Mouse (Mus musculus) CH12.LX (cell line): ENCODE data around the gene Ints1. TPM values are rescaled to one million over a fixed set of nuclear protein-coding genes. Genes with fewer than 3 reads are reported as not detected.

Experiments used
- DNase-seq: peaks from one replicate; pipeline ENCODE4 v3.0.0-alpha.2; 2013; ENCODE audit errors: extremely low read depth
- H3K27ac ChIP-seq: 2 replicates; pipeline ENCODE4 v1.5.1; 2012; ENCODE audit warnings: low read depth, mild to moderate bottlenecking, control low read depth, moderate library complexity; ENCODE audit not compliant: insufficient read depth
- H3K27me3 ChIP-seq: replicated peaks from 2 replicates; pipeline ENCODE3; 2012; ENCODE audit warnings: inconsistent platforms
- H3K36me3 ChIP-seq, 2 experiments: replicated peaks in 1 of 2; 2 replicates each; pipeline versions ENCODE3 to v1.6.1; 2012; ENCODE audit warnings: inconsistent platforms in 1 of 2, low read length in 1 of 2, mild to moderate bottlenecking in 1 of 2, mixed read lengths in 1 of 2, moderate library complexity in 1 of 2; ENCODE audit not compliant: control insufficient read depth in 1 of 2, insufficient read depth in 1 of 2
- H3K4me1 ChIP-seq, 2 experiments: 2 replicates each; pipeline ENCODE4 v1.6.1; 2012; ENCODE audit warnings: inconsistent platforms in 1 of 2, moderate library complexity in 1 of 2; ENCODE audit not compliant: insufficient read depth in 2 of 2, control insufficient read depth in 1 of 2
- H3K4me2 ChIP-seq: 2 replicates; pipeline ENCODE4 v1.6.1; 2012; ENCODE audit warnings: low read depth, mild to moderate bottlenecking, control low read depth; ENCODE audit not compliant: poor library complexity, insufficient read depth, severe bottlenecking
- H3K4me3 ChIP-seq, 3 experiments: fragments of 150-350 bp in 1 of 3; sonication (generic) in 1 of 3; replicated peaks in 1 of 3; 2 replicates each; pipeline versions ENCODE3 to v1.5.1; 2011 to 2012; ENCODE audit warnings: low read depth in 2 of 3, low read length in 2 of 3, mild to moderate bottlenecking in 2 of 3, moderate library complexity in 2 of 3, control low read depth in 1 of 3, improper control_type of control experiment in 1 of 3, inconsistent platforms in 1 of 3, mixed read lengths in 1 of 3; ENCODE audit not compliant: poor library complexity in 1 of 3
- H3K79me2 ChIP-seq: replicated peaks from 2 replicates; pipeline ENCODE4 v1.6.1; 2012; ENCODE audit warnings: mild to moderate bottlenecking, moderate library complexity; ENCODE audit not compliant: control insufficient read depth, poor library complexity, insufficient read depth, severe bottlenecking; ENCODE audit errors: extremely low read depth
- H3K9ac ChIP-seq: 2 replicates; pipeline ENCODE4 v1.6.1; 2012; ENCODE audit warnings: low read depth, mild to moderate bottlenecking, control low read depth, moderate library complexity; ENCODE audit not compliant: insufficient read depth
- H3K9me3 ChIP-seq: replicated peaks from 2 replicates; pipeline ENCODE3; 2012; ENCODE audit warnings: low read length, inconsistent platforms, mixed read lengths
- CHD1 ChIP-seq: IDR thresholded peaks from 2 replicates; pipeline ENCODE4 v1.6.1; 2012; ENCODE audit warnings: low read depth, low read length, improper control_type of control experiment, inconsistent platforms
- E2F4 ChIP-seq: IDR thresholded peaks from 2 replicates; pipeline ENCODE4 v1.6.1; 2011; ENCODE audit warnings: low read depth, low read length, improper control_type of control experiment; ENCODE audit not compliant: insufficient replicate concordance
- ELF1 ChIP-seq: IDR thresholded peaks from 2 replicates; pipeline ENCODE4 v1.6.1; 2014; ENCODE audit warnings: low read depth, mild to moderate bottlenecking, inconsistent platforms, low read length, improper control_type of control experiment
- EP300 ChIP-seq: IDR thresholded peaks from 2 replicates; pipeline ENCODE4 v1.6.1; 2011; ENCODE audit warnings: low read length, improper control_type of control experiment
- GABPA ChIP-seq: IDR thresholded peaks from 2 replicates; pipeline ENCODE4 v1.6.1; 2012; ENCODE audit warnings: low read depth, low read length, improper control_type of control experiment, inconsistent platforms; ENCODE audit not compliant: insufficient replicate concordance
- HCFC1 ChIP-seq: IDR thresholded peaks from 2 replicates; pipeline ENCODE4 v1.6.1; 2012; ENCODE audit warnings: low read depth, mild to moderate bottlenecking, inconsistent platforms, low read length, improper control_type of control experiment
- IRF4 ChIP-seq: IDR thresholded peaks from 2 replicates; pipeline ENCODE4 v1.6.1; 2014; ENCODE audit warnings: low read depth, mild to moderate bottlenecking, inconsistent platforms, low read length, improper control_type of control experiment
- JUND ChIP-seq: conservative IDR thresholded peaks from 2 replicates; pipeline ENCODE4 v1.6.1; 2011; ENCODE audit warnings: low read depth, low read length, improper control_type of control experiment
- MAX ChIP-seq: IDR thresholded peaks from 2 replicates; pipeline ENCODE4 v1.6.1; 2011; ENCODE audit warnings: low read length, improper control_type of control experiment
- MYC ChIP-seq: IDR thresholded peaks from 2 replicates; pipeline ENCODE4 v1.6.1; 2011; ENCODE audit warnings: low read depth, mild to moderate bottlenecking, improper control_type of control experiment, low read length
- NELFE ChIP-seq: IDR thresholded peaks from 2 replicates; pipeline ENCODE4 v1.6.1; 2011; ENCODE audit warnings: low read depth, low read length, improper control_type of control experiment
- NRF1 ChIP-seq: IDR thresholded peaks from 2 replicates; pipeline ENCODE4 v1.6.1; 2014; ENCODE audit warnings: low read depth, mild to moderate bottlenecking, inconsistent platforms, low read length, improper control_type of control experiment, moderate library complexity
- PAX5 ChIP-seq: IDR thresholded peaks from 2 replicates; pipeline ENCODE4 v1.6.1; 2012; ENCODE audit warnings: low read length, inconsistent platforms, mixed read lengths
- SIN3A ChIP-seq: IDR thresholded peaks from 2 replicates; pipeline ENCODE4 v1.6.1; 2012; ENCODE audit warnings: low read length, improper control_type of control experiment, inconsistent platforms
- SMC3 ChIP-seq: IDR thresholded peaks from 2 replicates; pipeline ENCODE4 v1.6.1; 2011; ENCODE audit warnings: low read depth, low read length, improper control_type of control experiment
- TBP ChIP-seq: conservative IDR thresholded peaks from 2 replicates; pipeline ENCODE4 v1.6.1; 2011; ENCODE audit warnings: low read depth, low read length, improper control_type of control experiment
- TCF12 ChIP-seq: IDR thresholded peaks from 2 replicates; pipeline ENCODE4 v1.6.1; 2014; ENCODE audit warnings: low read depth, mild to moderate bottlenecking, inconsistent platforms, low read length, improper control_type of control experiment
- USF1 ChIP-seq: IDR thresholded peaks from 2 replicates; pipeline ENCODE4 v1.6.1; 2014; ENCODE audit warnings: low read depth, mild to moderate bottlenecking, inconsistent platforms, low read length, improper control_type of control experiment
- USF2 ChIP-seq: conservative IDR thresholded peaks from 2 replicates; pipeline ENCODE4 v1.6.1; 2011; ENCODE audit warnings: low read depth, low read length, improper control_type of control experiment
- ZC3H11A ChIP-seq: IDR thresholded peaks from 2 replicates; pipeline ENCODE4 v1.6.1; 2012; ENCODE audit warnings: low read depth, mild to moderate bottlenecking, inconsistent platforms, low read length, improper control_type of control experiment
- ZMIZ1 ChIP-seq: IDR thresholded peaks from 2 replicates; pipeline ENCODE4 v1.6.1; 2012; ENCODE audit warnings: low read depth, mild to moderate bottlenecking, inconsistent platforms, low read length, improper control_type of control experiment
- ZNF384 ChIP-seq: IDR thresholded peaks from 2 replicates; pipeline ENCODE4 v1.6.1; 2012; ENCODE audit warnings: low read depth, low read length, improper control_type of control experiment, inconsistent platforms
- dilution Hi-C: fragments of 300-500 bp; cut with MboI; formaldehyde crosslinking; loops from 2 replicates; pipeline ENCODE4 v1.14.3; 2020; ENCODE audit warnings: low sequenced_read_pairs; ENCODE audit not compliant: extremely low pct_unique_long_range_greater_than_20kb, extremely low pct_ligation_motif_present
- in situ Hi-C: fragments of 300-500 bp; cut with MboI; formaldehyde crosslinking; loops from 3 replicates; pipeline ENCODE4 v1.14.3; 2019; ENCODE audit warnings: low sequenced_read_pairs, low pct_ligation_motif_present, low pct_unique_long_range_greater_than_20kb, mixed read lengths
- polyA plus RNA-seq: library from polyadenylated mRNA; unstranded; fragments of >175 nt; gene quantifications from 2 replicates; pipeline ENCODE4 v1.2.1, GENCODE M21; 2012; ENCODE audit warnings: low read depth; ENCODE audit not compliant: insufficient read length
- total RNA-seq, 2 experiments: library from RNA; depleted of rRNA; stranded (reverse); fragments of 300-350 nt in 1 of 2; fragments of >200 nt in 1 of 2; gene quantifications; 2 replicates each; pipeline ENCODE4 v1.2.3; 2012 to 2014

Gene Ints1
- total and polyA plus RNA-seq, 3 experiments, result 19.8 to 88.2 (median 72.1) TPM

DNA sequence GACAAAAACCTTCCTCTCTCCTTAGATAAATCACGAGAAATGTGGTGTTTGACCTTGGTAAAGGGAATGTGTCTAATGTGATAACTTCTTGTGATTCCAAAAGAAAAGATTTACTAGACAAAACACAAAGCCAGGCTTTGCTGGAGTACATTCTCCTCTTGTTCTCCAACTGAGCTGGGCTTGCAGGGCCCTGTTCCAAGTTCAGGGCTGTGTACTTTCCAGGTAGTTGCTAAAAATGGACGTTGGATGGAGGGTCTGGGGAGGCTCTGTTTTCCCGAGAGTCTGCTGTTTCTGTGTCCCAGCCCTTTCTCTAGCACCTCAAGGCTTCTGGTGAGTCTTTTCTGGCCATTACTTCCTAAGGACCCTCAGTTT is 17.5 kb upstream of the Ints1 start:
- in situ Hi-C loops (no loop called here), dilution Hi-C loops (no loop called here)
- Histone ChIP-seq H3K9ac (no peak overlapping the region), H3K36me3 (peaks cover 3 to 42% of the 10 kb centered on the region in 2 experiments), H3K9me3 (no peaks in the 10 kb centered on the region), H3K4me3 (peak overlapping the region in 1 of 3 experiments; percentile 92), H3K4me1 (peaks cover 25 to 49% of the 10 kb centered on the region in 2 experiments), H3K79me2 (peaks cover 43% of the 10 kb centered on the region), H3K4me2 (peak overlapping the region; percentile 97), H3K27ac (no peak overlapping the region), H3K27me3 (peaks cover 2% of the 10 kb centered on the region)
- TF ChIP-seq HCFC1 (no peak), SIN3A (peak; percentile 33; the same call in 1 of the 2 replicates), EP300 (no peak)
- DNase-seq, result no peak

DNA sequence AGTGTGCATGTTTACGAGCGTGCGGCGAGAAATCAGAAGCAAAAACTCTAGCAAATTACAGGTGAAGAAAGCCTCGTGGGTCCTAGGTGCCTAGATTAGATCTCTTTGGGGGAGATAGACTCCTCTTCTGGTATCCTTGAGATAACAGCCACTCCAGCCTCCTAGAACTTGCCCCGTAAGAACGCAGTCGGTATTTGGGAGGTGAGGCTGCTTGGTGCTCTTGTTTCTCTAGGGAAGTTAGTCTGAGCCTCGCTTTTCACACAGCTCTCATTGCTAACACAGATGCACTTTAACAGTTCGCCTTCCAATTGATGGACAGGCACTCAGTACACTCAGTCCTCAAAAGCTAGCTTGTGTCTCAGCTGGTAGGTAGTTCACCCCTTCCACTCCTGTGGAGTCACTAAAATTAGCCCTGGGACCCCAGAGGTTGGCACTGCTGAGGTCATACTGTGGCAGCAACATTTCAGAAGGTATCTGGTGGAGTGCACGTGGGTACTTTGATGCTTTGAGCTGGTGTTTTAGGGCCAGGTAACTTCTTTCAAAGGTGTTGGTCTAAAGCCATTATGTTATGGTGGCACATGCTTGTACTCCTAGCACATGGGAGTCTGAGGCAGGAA is 16.8 kb upstream of the Ints1 start:
- no peak overlapping the region for H3K27ac ChIP-seq
- DNase-seq, result no peak
- in situ Hi-C loops (no loop called here), dilution Hi-C loops (no loop called here)
- TF ChIP-seq MAX, result no peak
- no peak for TF ChIP-seq MYC
- TF ChIP-seq NRF1, result no peak
- peak overlapping the region; percentile 80 to 92 (median 87) for H3K4me3 ChIP-seq
- peaks cover 25 to 49% of the 10 kb centered on the region in 2 experiments for H3K4me1 ChIP-seq
- no peaks in the 10 kb centered on the region for H3K9me3 ChIP-seq
- peaks cover under 1 to 35% of the 10 kb centered on the region in 2 experiments for H3K36me3 ChIP-seq
- peaks cover 8% of the 10 kb centered on the region for H3K27me3 ChIP-seq
- H3K79me2 ChIP-seq, result peaks cover 38% of the 10 kb centered on the region
- H3K9ac ChIP-seq, result peak overlapping the region; percentile 84
- peak overlapping the region; percentile 97 for H3K4me2 ChIP-seq

DNA sequence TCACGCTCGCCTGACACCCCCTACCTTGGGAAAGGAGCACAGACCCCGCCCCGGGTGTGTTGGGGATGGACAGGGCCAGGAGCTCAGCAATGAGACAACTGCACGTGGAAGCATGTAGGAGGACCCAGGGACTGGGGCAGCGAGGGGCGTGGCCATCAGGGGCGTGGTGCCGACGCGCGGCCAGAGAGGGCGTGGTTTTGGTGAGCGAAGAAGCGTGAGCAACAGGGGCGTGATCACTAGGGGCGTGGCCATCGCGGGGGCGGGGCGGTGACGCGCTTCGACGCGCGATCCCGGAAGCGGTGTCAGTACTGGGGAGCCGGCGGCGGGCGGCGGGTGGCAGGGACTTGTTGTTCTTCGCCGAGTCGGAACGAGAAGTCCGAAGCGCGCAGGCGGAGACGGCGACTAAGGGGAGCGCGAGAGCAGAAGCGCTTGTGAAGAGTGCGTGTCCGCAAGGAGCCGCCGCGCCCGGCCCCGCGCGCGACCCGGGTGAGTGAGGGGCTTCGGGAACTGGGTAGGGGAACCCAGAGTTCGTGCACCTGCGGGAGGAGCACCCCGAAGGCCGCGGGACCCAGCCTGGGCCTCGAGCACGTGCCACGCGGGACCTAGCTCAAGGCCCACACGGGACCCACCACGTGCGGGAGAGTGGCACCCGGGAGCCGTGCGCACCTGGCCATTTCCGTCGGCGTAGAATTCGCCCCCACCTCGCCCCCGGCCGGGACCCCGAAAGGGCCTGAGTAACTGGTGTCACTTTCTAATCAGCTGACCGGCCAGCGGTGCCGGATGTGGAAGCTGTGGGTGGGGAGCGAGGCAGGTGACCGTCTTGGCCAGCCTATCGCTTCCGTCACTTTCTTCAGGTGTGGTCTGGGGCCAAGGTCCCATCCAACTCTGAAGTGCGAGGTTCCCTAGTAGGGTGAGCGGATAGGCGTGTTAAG is 16.0 kb upstream of the Ints1 start, which contains the start of gene Mafk:
Gene Mafk, plus strand, starts transcription at position 287 of the 932 bp plus-strand sequence.
- dilution Hi-C loops (no loop called here), in situ Hi-C loops (no loop called here)
- Histone ChIP-seq H3K9ac (peak within 1 kb of the TSS; percentile 84), H3K79me2 (peaks cover 32% of the 10 kb centered on the region), H3K27ac (no peak within 1 kb of the TSS), H3K27me3 (peaks cover 13% of the 10 kb centered on the region), H3K9me3 (no peaks in the 10 kb centered on the region), H3K4me2 (peak within 1 kb of the TSS; percentile 97), H3K36me3 (peaks cover 0 to 27% of the 10 kb centered on the region in 2 experiments), H3K4me1 (peaks cover 25 to 49% of the 10 kb centered on the region in 2 experiments), H3K4me3 (peak within 1 kb of the TSS; percentile 80 to 92 (median 87))
- DNase-seq, result peak; percentile 96
- TF ChIP-seq JUND (no peak), ZNF384 (no peak), ELF1 (peak; percentile 99), USF2 (no peak), PAX5 (no peak), NELFE (peak; percentile 87), GABPA (no peak), IRF4 (no peak; the same call in 1 of the 2 replicates), ZMIZ1 (peak; percentile 74; the same call in 1 of the 2 replicates), TBP (0 out of 2 replicates have a peak, but pooled peaks have one; percentile 18), USF1 (0 out of 2 replicates have a peak, but pooled peaks have one; percentile 25), SMC3 (no peak), CHD1 (no peak), NRF1 (no peak; the same call in 1 of the 2 replicates), EP300 (no peak), ZC3H11A (no peak), TCF12 (peak; percentile 91), E2F4 (no peak), HCFC1 (peak; percentile 57)
